Mouse (Mus musculus): ENCODE data around the gene Trappc6b.
A peak's percentile ranks its signal among the peaks of the same experiment; 100 is the strongest.

Trappc6b gene

GRCm38 (mm10) chr12:59055196-59055850, 5.9 kb downstream of the Trappc6b start:
- DNase-seq (ENCODE audit: low spot score), result no peak

DNA sequence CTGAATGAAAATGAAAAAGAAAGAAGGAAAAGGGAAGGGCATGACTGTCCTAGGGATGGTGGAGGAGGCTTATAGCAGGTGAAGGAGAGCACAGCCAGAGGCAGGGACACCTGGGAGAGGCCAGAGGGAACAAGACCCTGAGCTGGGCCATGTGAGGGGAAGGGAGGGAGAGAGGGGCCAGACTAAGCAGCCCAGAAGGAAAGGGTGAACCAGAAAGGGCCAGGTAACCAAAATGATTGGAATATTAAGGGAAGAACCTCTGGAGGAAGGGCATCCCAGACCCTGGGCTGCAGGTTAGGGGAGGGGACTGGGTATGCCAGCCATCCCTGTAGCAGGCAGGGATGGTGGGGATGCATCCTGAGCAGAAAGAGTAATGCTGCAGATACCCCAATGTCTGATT, 7.3 kb downstream of the Trappc6b start:
- no peak for DNase-seq (ENCODE audit: low spot score)

DNA sequence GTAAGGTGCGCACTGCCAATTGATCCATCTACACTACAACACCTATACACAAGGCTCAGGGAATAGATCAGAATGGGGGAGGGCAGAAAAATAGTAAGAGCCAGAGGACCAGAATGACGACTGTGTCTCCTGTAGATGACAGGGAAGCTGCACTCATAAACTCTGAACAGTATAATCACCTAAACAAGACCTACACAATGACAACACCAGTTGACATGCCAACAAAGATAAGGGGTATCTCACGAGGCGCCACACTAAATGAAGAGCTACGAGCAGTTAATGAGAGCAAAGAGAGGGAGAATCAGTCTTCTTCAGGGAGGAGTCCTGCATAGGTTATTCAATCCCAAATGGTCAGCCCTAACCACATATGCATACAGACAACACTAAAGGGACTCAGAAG, 8.1 kb downstream of the Trappc6b start:
- DNase-seq (ENCODE audit: low spot score), result no peak

- no peak for DNase-seq (ENCODE audit: low spot score)
Measured at GRCm38 (mm10) chr12:59052470-59052869, 8.8 kb downstream of the Trappc6b start.

- no peak for DNase-seq (ENCODE audit: low spot score)
Measured at GRCm38 (mm10) chr12:59040851-59041250, 20.4 kb downstream of the Trappc6b start.

- peak; percentile 82 for DNase-seq (ENCODE audit: low spot score)
Measured at GRCm38 (mm10) chr12:59039971-59040844, 21.1 kb downstream of the Trappc6b start.

DNA sequence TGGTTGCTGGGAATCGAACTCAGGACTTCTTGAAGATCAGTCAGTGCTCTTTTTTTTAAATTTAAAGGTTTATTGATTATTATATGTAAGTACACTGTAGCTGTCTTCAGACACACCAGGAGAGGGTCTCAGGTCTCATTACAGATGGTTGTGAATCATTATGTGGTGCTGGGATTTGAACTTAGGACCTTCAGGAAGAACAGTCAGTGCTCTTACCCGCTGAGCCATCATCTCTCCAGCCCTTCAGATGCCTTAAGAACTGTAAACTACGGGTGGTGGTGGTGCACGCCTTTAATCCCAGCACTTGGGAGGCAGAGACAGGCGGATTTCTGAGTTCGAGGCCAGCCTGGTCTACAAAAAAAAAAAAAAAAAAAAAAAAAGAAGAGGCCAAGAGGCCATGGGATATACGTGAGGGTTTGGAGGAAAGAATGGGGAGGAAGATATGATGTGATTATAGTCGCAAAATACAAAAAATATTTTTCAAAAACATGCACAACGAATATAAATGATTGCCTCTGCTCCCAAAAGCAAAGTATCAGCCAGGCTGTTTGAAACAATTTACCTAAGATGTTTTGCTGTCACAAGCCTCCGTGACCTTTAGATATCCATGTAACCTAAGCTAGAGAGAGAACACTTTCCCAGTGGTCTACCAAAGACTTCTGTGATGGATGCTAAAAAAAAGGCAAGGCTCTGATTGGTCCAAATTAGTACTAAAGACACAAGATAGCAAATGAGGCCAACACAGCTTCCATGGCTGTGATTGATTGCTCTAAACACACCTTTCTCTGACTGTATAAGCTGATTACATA, 21.9 kb downstream of the Trappc6b start:
- DNase-seq (ENCODE audit: low spot score), result no peak

- DNase-seq (ENCODE audit: low spot score), result no peak
Measured at GRCm38 (mm10) chr12:59032101-59032500, 29.2 kb downstream of the Trappc6b start.

DNA sequence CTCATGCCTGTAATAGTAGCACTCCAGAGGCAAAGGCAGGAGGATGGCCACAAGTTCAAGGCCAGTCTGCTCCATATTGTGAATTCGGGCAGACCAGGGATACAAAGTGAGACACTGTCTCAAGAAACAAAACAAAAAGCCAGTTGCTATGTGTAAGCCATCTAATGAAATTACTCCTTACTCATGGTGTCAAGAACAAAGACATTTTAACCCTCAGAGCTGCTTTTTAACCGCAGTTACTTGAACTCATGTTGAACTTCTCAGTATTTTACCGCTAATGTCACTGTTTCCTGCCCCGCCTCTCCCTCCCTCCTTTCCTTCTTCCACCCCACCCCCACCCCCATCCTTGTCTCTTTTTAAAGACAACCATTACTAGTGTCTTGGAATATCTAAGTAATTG, 40.0 kb downstream of the Trappc6b start:
- DNase-seq (ENCODE audit: low spot score), result no peak

GRCm38 (mm10) chr12:59019891-59020290, 41.4 kb downstream of the Trappc6b start:
- no peak for DNase-seq (ENCODE audit: low spot score)

DNA sequence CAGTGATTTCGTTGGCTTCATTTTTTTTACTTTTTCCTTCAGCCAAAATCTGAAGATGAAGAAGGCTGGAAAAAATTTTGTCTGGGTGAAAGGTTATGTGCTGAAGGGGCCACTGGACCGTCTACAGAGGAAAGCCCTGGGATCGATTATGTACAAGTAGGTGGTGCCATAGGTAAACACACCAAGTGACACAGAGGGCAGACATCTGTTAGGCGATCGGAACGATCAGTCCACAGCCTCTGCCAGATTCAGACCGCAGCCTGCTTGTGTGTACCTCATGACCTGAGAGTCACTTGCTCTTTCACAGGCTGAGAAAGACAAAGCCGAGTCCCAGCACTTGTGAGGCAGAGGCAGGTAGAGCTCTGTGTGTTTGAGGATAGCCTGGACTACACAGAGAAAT, 43.3 kb downstream of the Trappc6b start:
- no peak for DNase-seq (ENCODE audit: low spot score)

DNA sequence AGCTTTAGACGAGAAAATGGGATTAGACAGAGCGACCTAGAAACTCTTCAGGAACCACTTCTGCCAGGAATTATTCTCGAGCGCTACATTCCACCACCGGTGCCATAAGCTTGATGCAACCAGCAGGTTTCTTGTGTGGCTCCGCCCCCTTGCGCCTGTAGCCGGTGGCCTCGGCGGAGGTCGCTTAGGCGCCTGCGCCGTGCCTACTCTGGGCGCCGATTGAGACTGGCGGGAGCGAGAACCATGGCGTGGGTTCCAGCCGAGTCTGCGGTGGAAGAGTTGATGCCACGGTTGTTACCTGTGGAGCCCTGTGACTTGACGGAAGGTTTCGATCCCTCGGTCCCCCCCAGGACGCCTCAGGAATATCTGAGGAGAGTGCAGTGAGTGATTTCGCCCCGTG, 48.0 kb downstream of the Trappc6b start, which contains the start of gene Gemin2:
Gemin2 (plus strand) TSS at position 160 of the 400 bp plus-strand sequence.
- peak; percentile 93 for DNase-seq (ENCODE audit: low spot score)

GRCm38 (mm10) chr12:59012710-59013091, 48.6 kb downstream of the Trappc6b start:
- DNase-seq (ENCODE audit: low spot score), result no peak

- DNase-seq (ENCODE audit: low spot score), result peak; percentile 99
Measured at GRCm38 (mm10) chr12:59011844-59012709, 49.2 kb downstream of the Trappc6b start, which contains the start of gene Sec23a. Gene Sec23a (minus strand): TSS chr12:59012017.

- DNase-seq (ENCODE audit: low spot score), result no peak
Measured at GRCm38 (mm10) chr12:59011275-59011843, 49.9 kb downstream of the Trappc6b start.

DNA sequence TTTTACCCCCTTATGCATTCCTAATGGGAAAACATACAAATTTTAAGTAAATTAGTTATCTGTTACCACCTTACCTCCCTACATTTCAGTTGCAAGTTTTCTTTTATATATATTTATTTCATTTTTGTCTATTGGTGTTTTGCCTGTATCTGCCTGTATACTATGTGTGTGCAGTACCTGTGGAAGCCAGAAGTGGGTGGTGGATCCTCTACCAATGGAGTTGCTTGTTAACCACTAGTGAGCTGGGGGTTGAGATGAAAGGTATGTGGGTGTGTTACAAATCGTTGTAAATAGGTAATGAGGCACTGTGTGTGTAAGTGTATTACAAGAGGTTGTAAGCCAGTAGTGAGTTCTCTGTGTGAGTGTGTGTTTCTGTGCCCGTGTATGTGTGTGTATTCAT, 50.8 kb downstream of the Trappc6b start:
- no peak for DNase-seq (ENCODE audit: low spot score)
